Mouse (Mus musculus): Measurements from ENCODE around the gene Ces2c. TPM values are rescaled to one million over a fixed set of nuclear protein-coding genes. Genes with fewer than 3 reads are reported as not detected.
"Not testable (repeated sequence)": the region's sequence is repeated elsewhere in the genome, so short reads cannot be mapped to it uniquely, and the experiment has no call there.

Ces2c gene
- polyA plus RNA-seq, 1 experiment: 0.34 TPM

GRCm38 (mm10) chr8:104847741-104848462 is 1.0 kb downstream of the Ces2c start:
- Histone ChIP-seq H3K4me3 (no peak overlapping the region), H3K4me2 (ENCODE audit: low read depth) (no peak overlapping the region), H3ac (ENCODE audit: control insufficient read depth, insufficient read length) (no peak overlapping the region), H3K79me2 (ENCODE audit: control insufficient read depth, insufficient read depth) (no peaks in the 10 kb centered on the region), H3K36me3 (ENCODE audit: control insufficient read depth, insufficient read depth) (no peaks in the 10 kb centered on the region), H3K27me3 (ENCODE audit: control insufficient read depth, insufficient read depth, insufficient read length) (no peaks in the 10 kb centered on the region)
- no peak for TF ChIP-seq SRF (IDR thresholded peaks at IDR 0.05; ENCODE audit: control insufficient read depth, insufficient read length, low read depth)
- no peak for TF ChIP-seq MYOD1 (IDR thresholded peaks at IDR 0.05; ENCODE audit: control insufficient read depth in 1 of 3, insufficient read length in 2 of 3, low read depth in 2 of 3)
- TF ChIP-seq MAX (IDR thresholded peaks at IDR 0.05; ENCODE audit: low read depth): no peak
- no peak for TF ChIP-seq USF1 (IDR thresholded peaks at IDR 0.05; ENCODE audit: low read depth)
- no peak for TF ChIP-seq TCF12 (IDR thresholded peaks at IDR 0.05; ENCODE audit: insufficient read depth, poor library complexity, severe bottlenecking)
- no peak for TF ChIP-seq POLR2AphosphoS2 (IDR thresholded peaks at IDR 0.05; ENCODE audit: insufficient read length, low read depth)
- no peak for TF ChIP-seq CEBPB (IDR thresholded peaks at IDR 0.05; ENCODE audit: insufficient read depth, poor library complexity, severe bottlenecking)
- TF ChIP-seq MYOG (IDR thresholded peaks at IDR 0.05; ENCODE audit: control insufficient read depth in 1 of 3, insufficient read depth in 1 of 3, insufficient read length in 2 of 3, low read depth in 2 of 3): no peak
- no peak for TF ChIP-seq REST (IDR thresholded peaks at IDR 0.05; ENCODE audit: insufficient read depth, insufficient read length)
- no peak for TF ChIP-seq E2F4 (IDR thresholded peaks at IDR 0.05; ENCODE audit: insufficient read depth)
- TF ChIP-seq POLR2A (IDR thresholded peaks at IDR 0.05; ENCODE audit: insufficient read length, low read depth): no peak
- no peak for TF ChIP-seq TCF3 (IDR thresholded peaks at IDR 0.05; ENCODE audit: insufficient read length, low read depth)

- H3K79me2 ChIP-seq (ENCODE audit: control insufficient read depth, insufficient read depth); H3K27me3 ChIP-seq (ENCODE audit: control insufficient read depth, insufficient read depth, insufficient read length); H3ac ChIP-seq (ENCODE audit: control insufficient read depth, insufficient read length); H3K4me2 ChIP-seq (ENCODE audit: low read depth); H3K36me3 ChIP-seq (ENCODE audit: control insufficient read depth, insufficient read depth); H3K4me3 ChIP-seq: not testable (repeated sequence)
These were observed 20.1 kb downstream of the Ces2c start for GRCm38 (mm10) chr8:104866844-104867531.

GRCm38 (mm10) chr8:104868876-104869275 is 22.0 kb downstream of the Ces2c start:
- not testable (repeated sequence) for H3K27me3 ChIP-seq (ENCODE audit: control insufficient read depth, insufficient read depth, insufficient read length); H3K79me2 ChIP-seq (ENCODE audit: control insufficient read depth, insufficient read depth); H3ac ChIP-seq (ENCODE audit: control insufficient read depth, insufficient read length); H3K4me3 ChIP-seq; H3K4me2 ChIP-seq (ENCODE audit: low read depth); H3K36me3 ChIP-seq (ENCODE audit: control insufficient read depth, insufficient read depth)

- H3K36me3 ChIP-seq (ENCODE audit: control insufficient read depth, insufficient read depth); H3K27me3 ChIP-seq (ENCODE audit: control insufficient read depth, insufficient read depth, insufficient read length); H3ac ChIP-seq (ENCODE audit: control insufficient read depth, insufficient read length); H3K4me2 ChIP-seq (ENCODE audit: low read depth); H3K4me3 ChIP-seq; H3K79me2 ChIP-seq (ENCODE audit: control insufficient read depth, insufficient read depth): not testable (repeated sequence)
These were observed 39.5 kb downstream of the Ces2c start for GRCm38 (mm10) chr8:104886223-104886926.

GRCm38 (mm10) chr8:104901746-104902145 is 54.9 kb downstream of the Ces2c start:
- Histone ChIP-seq H3K4me3 (no peak overlapping the region), H3ac (ENCODE audit: control insufficient read depth, insufficient read length) (no peak overlapping the region), H3K27me3 (ENCODE audit: control insufficient read depth, insufficient read depth, insufficient read length) (no peaks in the 10 kb centered on the region), H3K79me2 (ENCODE audit: control insufficient read depth, insufficient read depth) (no peaks in the 10 kb centered on the region), H3K4me2 (ENCODE audit: low read depth) (no peak overlapping the region), H3K36me3 (ENCODE audit: control insufficient read depth, insufficient read depth) (no peaks in the 10 kb centered on the region)
- TF ChIP-seq POLR2AphosphoS2 (IDR thresholded peaks at IDR 0.05; ENCODE audit: insufficient read length, low read depth): no peak

Other genes with a start within 250 kb of the Ces2c start
- 0.29 TPM for gene Cdh16, start 222.7 kb upstream of the Ces2c start, polyA plus RNA-seq (2012; fragmentation: generic; extraction: Trizol)
- 17.9 TPM for gene Rrad, start 215.7 kb upstream of the Ces2c start, polyA plus RNA-seq (2012; fragmentation: generic; extraction: Trizol)
- 217 TPM for gene Ciao2b, start 205.1 kb upstream of the Ces2c start, polyA plus RNA-seq (2012; fragmentation: generic; extraction: Trizol)
- gene Ces2a, start 113.1 kb upstream of the Ces2c start, polyA plus RNA-seq (2012; fragmentation: generic; extraction: Trizol): not detected
- gene Ces2b, start 15.5 kb upstream of the Ces2c start, polyA plus RNA-seq (2012; fragmentation: generic; extraction: Trizol): not detected
- 0.02 TPM for gene Ces2e, start 79.2 kb downstream of the Ces2c start, polyA plus RNA-seq (2012; fragmentation: generic; extraction: Trizol)
- 0.02 TPM for gene Ces2f, start 100.3 kb downstream of the Ces2c start, polyA plus RNA-seq (2012; fragmentation: generic; extraction: Trizol)
- 0.30 TPM for gene Ces2g, start 114.7 kb downstream of the Ces2c start, polyA plus RNA-seq (2012; fragmentation: generic; extraction: Trizol)
- not detected for gene Ces2h, start 153.8 kb downstream of the Ces2c start, polyA plus RNA-seq (2012; fragmentation: generic; extraction: Trizol)
- not detected for gene Ces3a, start 201.5 kb downstream of the Ces2c start, polyA plus RNA-seq (2012; fragmentation: generic; extraction: Trizol)
- not detected for gene Ces3b, start 236.7 kb downstream of the Ces2c start, polyA plus RNA-seq (2012; fragmentation: generic; extraction: Trizol)

Measured in myocyte (in vitro differentiated cells).